Mouse (Mus musculus) ES-E14 (cell line): ENCODE data around the gene Sult2a6. TPM values are rescaled to one million over a fixed set of nuclear protein-coding genes. Genes with fewer than 3 reads are reported as not detected.

ENCODE experiments used
- DNase-seq: peaks from one replicate; pipeline ENCODE4 v3.0.0-alpha.2; 2013; ENCODE audit warnings: low read depth, low spot score
- H3K27ac ChIP-seq: 2 replicates; pipeline ENCODE4 v1.5.1; 2012; ENCODE audit warnings: low read depth, mild to moderate bottlenecking, low read length, moderate library complexity, mixed read lengths; ENCODE audit not compliant: poor library complexity, insufficient read depth, severe bottlenecking
- H3K36me3 ChIP-seq: 2 replicates; pipeline ENCODE4 v1.6.1; 2012; ENCODE audit warnings: mild to moderate bottlenecking, low read length, moderate library complexity, mixed read lengths; ENCODE audit not compliant: control insufficient read depth, poor library complexity, insufficient read depth, severe bottlenecking
- H3K4me1 ChIP-seq, 2 experiments: fragments of 150-350 bp in 1 of 2; sonication (generic) in 1 of 2; 2 replicates each; pipeline ENCODE4 v1.6.1; 2012; ENCODE audit warnings: low read length in 2 of 2, mild to moderate bottlenecking in 1 of 2, mixed read lengths in 1 of 2; ENCODE audit not compliant: control insufficient read depth in 2 of 2, insufficient read depth in 2 of 2, poor library complexity in 1 of 2
- H3K4me3 ChIP-seq, 2 experiments: fragments of 150-350 bp in 1 of 2; sonication (generic) in 1 of 2; 2 replicates each; pipeline ENCODE4 v1.5.1; 2012; ENCODE audit warnings: low read length in 2 of 2, low read depth in 1 of 2, mild to moderate bottlenecking in 1 of 2, mixed read lengths in 1 of 2; ENCODE audit not compliant: insufficient read depth in 1 of 2, poor library complexity in 1 of 2, severe bottlenecking in 1 of 2
- H3K9ac ChIP-seq: 2 replicates; pipeline ENCODE4 v1.6.1; 2012; ENCODE audit warnings: low read depth, mild to moderate bottlenecking, low read length, mixed read lengths; ENCODE audit not compliant: poor library complexity, insufficient read depth, severe bottlenecking
- H3K9me3 ChIP-seq: fragments of 150-350 bp; sonication (generic); 2 replicates; pipeline ENCODE4 v1.6.1; 2012; ENCODE audit warnings: low read depth, mild to moderate bottlenecking, low read length; ENCODE audit not compliant: control insufficient read depth, insufficient read depth
- CHD2 ChIP-seq: IDR thresholded peaks from 2 replicates; pipeline ENCODE4 v1.6.1; 2014; ENCODE audit warnings: mild to moderate bottlenecking, low read depth, low read length, inconsistent platforms
- HCFC1 ChIP-seq: IDR thresholded peaks from 2 replicates; pipeline ENCODE4 v1.6.1; 2012; ENCODE audit warnings: low read length, inconsistent platforms, borderline replicate concordance; ENCODE audit not compliant: insufficient read depth
- MAFK ChIP-seq: IDR thresholded peaks from 2 replicates; pipeline ENCODE4 v1.6.1; 2014; ENCODE audit warnings: mild to moderate bottlenecking, low read depth, low read length, inconsistent platforms; ENCODE audit not compliant: insufficient read depth
- ZC3H11A ChIP-seq: IDR thresholded peaks from 2 replicates; pipeline ENCODE4 v1.6.1; 2012; ENCODE audit warnings: low read depth, mild to moderate bottlenecking, inconsistent platforms, low read length, borderline replicate concordance
- ZNF384 ChIP-seq: IDR thresholded peaks from 2 replicates; pipeline ENCODE4 v1.6.1; 2012; ENCODE audit warnings: low read depth, low read length, inconsistent platforms
- in situ Hi-C, 2 experiments: fragments of 600-800 bp; cut with MboI; formaldehyde crosslinking; loops; one replicate each; pipeline ENCODE4 v1.15.1; 2025; ENCODE audit warnings: low sequenced_read_pairs in 2 of 2, inconsistent platforms in 1 of 2; ENCODE audit not compliant: unreplicated experiment in 2 of 2
- total RNA-seq: library from RNA; depleted of rRNA; stranded (reverse); fragments of 300-350 nt; gene quantifications from 2 replicates; pipeline ENCODE4 v1.2.3, GENCODE M21; 2012; rRNA removed

Gene Sult2a6
- not detected in 2 replicates for total RNA-seq

GRCm38 (mm10) chr7:14254770-14255169, at the start of gene Sult2a6:
TSS of gene Sult2a6 (minus strand) at chr7:14254870.
- Histone ChIP-seq H3K9me3 (no peaks in the 10 kb centered on the region), H3K27ac (no peak within 1 kb of the TSS), H3K9ac (no peak within 1 kb of the TSS), H3K4me3 (no peak within 1 kb of the TSS), H3K36me3 (no peaks in the 10 kb centered on the region), H3K4me1 (no peaks in the 10 kb centered on the region)
- no peak for DNase-seq
- in situ Hi-C loops: no loop called here
- TF ChIP-seq HCFC1: no peak
- TF ChIP-seq ZNF384: no peak
- TF ChIP-seq ZC3H11A: no peak
- TF ChIP-seq MAFK: no peak
- TF ChIP-seq CHD2: no peak

- no peak for TF ChIP-seq CHD2
- no peak for TF ChIP-seq HCFC1
- TF ChIP-seq ZC3H11A: no peak
- TF ChIP-seq ZNF384: no peak
- TF ChIP-seq MAFK: no peak
- no peaks in the 10 kb centered on the region for H3K36me3 ChIP-seq
- in situ Hi-C loops: no loop called here
- no peaks in the 10 kb centered on the region for H3K4me1 ChIP-seq
- H3K27ac ChIP-seq: no peak overlapping the region
- no peaks in the 10 kb centered on the region for H3K9me3 ChIP-seq
- H3K9ac ChIP-seq: no peak overlapping the region
- no peak for DNase-seq
- H3K4me3 ChIP-seq: no peak overlapping the region
Observed at GRCm38 (mm10) chr7:14215231-14215630, 39.4 kb downstream of the Sult2a6 start.

- Histone ChIP-seq H3K36me3 (no peaks in the 10 kb centered on the region), H3K9me3 (no peaks in the 10 kb centered on the region), H3K4me3 (no peak overlapping the region), H3K27ac (no peak overlapping the region), H3K4me1 (no peaks in the 10 kb centered on the region), H3K9ac (no peak overlapping the region)
- no peak for DNase-seq
- TF ChIP-seq ZC3H11A: no peak
- TF ChIP-seq ZNF384: no peak
- TF ChIP-seq CHD2: no peak
- no peak for TF ChIP-seq MAFK
- no peak for TF ChIP-seq HCFC1
- in situ Hi-C loops: no loop called here
Observed at GRCm38 (mm10) chr7:14203417-14203816, 51.3 kb downstream of the Sult2a6 start.

DNA sequence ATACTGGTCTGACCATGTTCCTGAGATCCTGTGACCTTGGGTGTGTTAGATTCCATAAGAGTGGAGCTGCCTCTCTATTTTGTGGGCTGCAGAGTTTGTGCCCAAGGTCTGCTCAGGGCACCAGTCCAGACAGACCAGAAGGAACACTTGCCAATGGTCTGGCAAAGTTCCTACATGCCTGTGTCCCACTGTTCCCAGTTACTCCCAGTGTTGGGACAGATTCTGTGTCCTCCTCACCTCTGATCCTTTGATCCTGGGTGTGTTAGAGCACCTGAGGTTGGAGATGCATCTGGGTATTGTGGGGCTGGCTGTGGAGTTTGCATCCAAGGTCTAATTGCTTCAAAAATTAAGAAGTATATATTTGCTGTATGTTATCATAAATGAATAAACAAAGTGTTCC, 52.2 kb downstream of the Sult2a6 start:
- Histone ChIP-seq H3K27ac (no peak overlapping the region), H3K9ac (no peak overlapping the region), H3K9me3 (no peaks in the 10 kb centered on the region), H3K4me1 (no peaks in the 10 kb centered on the region), H3K36me3 (no peaks in the 10 kb centered on the region), H3K4me3 (no peak overlapping the region)
- no peak for DNase-seq
- in situ Hi-C loops: no loop called here
- TF ChIP-seq CHD2 (no peak), ZC3H11A (no peak), HCFC1 (no peak), ZNF384 (no peak), MAFK (no peak)

Other genes with a start within 250 kb of the Sult2a6 start
- gene Sult2a3, start 131.8 kb downstream of the Sult2a6 start, total RNA-seq: not detected in 2 replicates
- not detected in 2 replicates for gene Obox8, start 78.7 kb upstream of the Sult2a6 start, total RNA-seq
- gene Sult2a8, start 191.9 kb upstream of the Sult2a6 start, total RNA-seq: not detected in 2 replicates
- not detected in 2 replicates for gene Sult2a7, start 239.4 kb upstream of the Sult2a6 start, total RNA-seq